Mouse (Mus musculus) limb, embryonic 11.5 days (tissue): ENCODE measurements around the gene Eml3. TPM values are rescaled to one million over a fixed set of nuclear protein-coding genes. Genes with fewer than 3 reads are reported as not detected.
"Not testable (repeated sequence)": the region's sequence is repeated elsewhere in the genome, so short reads cannot be mapped to it uniquely, and the experiment has no call there.

Source experiments
- ATAC-seq: fragments of 200-750 bp; cut with Nextera tagmentation; 2 replicates; pipeline ENCODE4 v1.8.0; 2017; ENCODE audit warnings: low read depth; ENCODE audit not compliant: insufficient number of reproducible peaks, low FRiP score, low TSS enrichment
- DNase-seq: peaks from one replicate; pipeline ENCODE4 v3.0.0-alpha.2; 2015; ENCODE audit warnings: low spot score
- H3K27ac ChIP-seq: fragments of 300-500 bp; sonication (generic); replicated peaks from 2 replicates; pipeline ENCODE4 v1.5.1; 2014; ENCODE audit warnings: low read depth, mild to moderate bottlenecking, low read length
- H3K27me3 ChIP-seq: fragments of 300-500 bp; sonication (generic); 2 replicates; pipeline ENCODE4 v1.6.1; 2014; ENCODE audit warnings: mild to moderate bottlenecking, low read length, mixed read lengths; ENCODE audit not compliant: control insufficient read depth, insufficient read depth
- H3K36me3 ChIP-seq: fragments of 300-500 bp; sonication (generic); 2 replicates; pipeline ENCODE4 v1.6.1; 2014; ENCODE audit warnings: mild to moderate bottlenecking, low read length, moderate library complexity, mixed read lengths; ENCODE audit not compliant: control insufficient read depth, insufficient read depth
- H3K4me1 ChIP-seq: fragments of 300-500 bp; sonication (generic); 2 replicates; pipeline ENCODE4 v1.6.1; 2014; ENCODE audit warnings: low read length, mixed read lengths; ENCODE audit not compliant: control insufficient read depth, insufficient read depth
- H3K4me2 ChIP-seq: fragments of 300-500 bp; sonication (generic); 2 replicates; pipeline ENCODE4 v1.6.1; 2014; ENCODE audit warnings: low read depth, mild to moderate bottlenecking, moderate library complexity; ENCODE audit not compliant: severe bottlenecking
- H3K4me3 ChIP-seq: fragments of 300-500 bp; sonication (generic); 2 replicates; pipeline ENCODE4 v1.5.1; 2014; ENCODE audit warnings: low read depth, low read length
- H3K9ac ChIP-seq: fragments of 300-500 bp; sonication (generic); 2 replicates; pipeline ENCODE4 v1.6.1; 2014; ENCODE audit warnings: mild to moderate bottlenecking, low read length
- H3K9me3 ChIP-seq: fragments of 300-500 bp; sonication (generic); 2 replicates; pipeline ENCODE4 v1.6.1; 2016; ENCODE audit warnings: low read length; ENCODE audit not compliant: control insufficient read depth
- WGBS: fragments of 180-500 bp; shearing (Covaris S2); extraction: QIAGEN DNeasy Blood & Tissue Kit; methylation state at CpG from one replicate; pipeline ENCODE4 v1.1.7; 2014; 5-methylcytosine and 5-hydroxymethylcytosine counted together
- polyA plus RNA-seq: library from polyadenylated mRNA; unstranded; fragments of >200 nt; fragmentation: Nextera tagmentation; extraction: Ambion mirVana; gene quantifications from 2 replicates; pipeline ENCODE4 v1.2.1, GENCODE M21; 2014

Eml3 gene
- polyA plus RNA-seq, 1 experiment from 2014 or later = 18.0 TPM

GRCm38 (mm10) chr19:8966198-8966589 lies 36.8 kb downstream of the Eml3 start:
- no peaks in the 10 kb centered on the region for H3K27me3 ChIP-seq
- 44% methylated on average over 5 of the region's 5 CpGs for WGBS
- ATAC-seq (no peak), DNase-seq (no peak)
- peaks cover 38% of the 10 kb centered on the region for H3K36me3 ChIP-seq
- no peaks in the 10 kb centered on the region for H3K9me3 ChIP-seq
- H3K9ac ChIP-seq = peak overlapping the region; percentile 62
- H3K4me2 ChIP-seq = peak overlapping the region; percentile 49
- H3K4me1 ChIP-seq = peaks cover 6% of the 10 kb centered on the region; the same call in 1 of the 2 replicates
- peak overlapping the region; percentile 37 for H3K4me3 ChIP-seq
- H3K27ac ChIP-seq = peak overlapping the region; percentile 70

GRCm38 (mm10) chr19:8966590-8967372 lies 37.4 kb downstream of the Eml3 start, which contains the start of gene Eef1g:
Eef1g (plus strand) TSS chr19:8967041.
- Histone ChIP-seq H3K27me3 (no peaks in the 10 kb centered on the region), H3K4me3 (peak within 1 kb of the TSS; percentile 55), H3K9me3 (no peaks in the 10 kb centered on the region), H3K36me3 (peaks cover 42% of the 10 kb centered on the region), H3K27ac (peak within 1 kb of the TSS; percentile 73), H3K4me2 (peak within 1 kb of the TSS; percentile 86), H3K4me1 (peaks cover 6% of the 10 kb centered on the region; the same call in 1 of the 2 replicates), H3K9ac (peak within 1 kb of the TSS; percentile 87)
- WGBS = under 1% methylated on average over 52 of the region's 52 CpGs
- DNase-seq = peak; percentile 99
- peak; percentile 99 for ATAC-seq

GRCm38 (mm10) chr19:8967373-8967743 lies 38.0 kb downstream of the Eml3 start:
- Histone ChIP-seq H3K36me3 (peaks cover 41% of the 10 kb centered on the region), H3K4me3 (peak overlapping the region; percentile 55), H3K4me2 (peak overlapping the region; percentile 86), H3K9me3 (no peaks in the 10 kb centered on the region), H3K9ac (peak overlapping the region; percentile 87), H3K4me1 (peaks cover 6% of the 10 kb centered on the region; the same call in 1 of the 2 replicates), H3K27me3 (no peaks in the 10 kb centered on the region), H3K27ac (peak overlapping the region; percentile 73)
- 0% methylated on average over 8 of the region's 8 CpGs for whole genome bisulfite sequencing
- DNase-seq (no peak), ATAC-seq (no peak)

GRCm38 (mm10) chr19:8967893-8968292 lies 38.5 kb downstream of the Eml3 start:
- H3K4me2 ChIP-seq = peak overlapping the region; percentile 86
- H3K4me3 ChIP-seq = peak overlapping the region; percentile 55
- WGBS = 4% methylated on average over 8 of the region's 9 CpGs
- ATAC-seq (no peak), DNase-seq (no peak)
- no peaks in the 10 kb centered on the region for H3K9me3 ChIP-seq
- H3K4me1 ChIP-seq = peaks cover 6% of the 10 kb centered on the region; the same call in 1 of the 2 replicates
- H3K36me3 ChIP-seq = peaks cover 38% of the 10 kb centered on the region
- peak overlapping the region; percentile 87 for H3K9ac ChIP-seq
- peak overlapping the region; percentile 22; the same call in 1 of the 2 replicates for H3K27ac ChIP-seq
- H3K27me3 ChIP-seq = no peaks in the 10 kb centered on the region

- H3K4me2 ChIP-seq, H3K9me3 ChIP-seq, H3K4me1 ChIP-seq, H3K4me3 ChIP-seq, DNase-seq, H3K27me3 ChIP-seq, H3K27ac ChIP-seq, ATAC-seq, H3K9ac ChIP-seq: not testable (repeated sequence)
- 88% methylated on average over 8 of the region's 8 CpGs for WGBS
- peaks cover 34% of the 10 kb centered on the region for H3K36me3 ChIP-seq
These were observed 43.1 kb downstream of the Eml3 start for GRCm38 (mm10) chr19:8972491-8972890.

GRCm38 (mm10) chr19:8974638-8975037 lies 45.3 kb downstream of the Eml3 start:
- ATAC-seq = no peak
- Histone ChIP-seq H3K4me1 (no peaks in the 10 kb centered on the region), H3K9ac (no peak overlapping the region), H3K27me3 (no peaks in the 10 kb centered on the region), H3K4me3 (no peak overlapping the region), H3K4me2 (no peak overlapping the region), H3K9me3 (no peaks in the 10 kb centered on the region), H3K36me3 (peaks cover 41% of the 10 kb centered on the region), H3K27ac (no peak overlapping the region)
- 94% methylated on average over 1 of the region's 1 CpGs for WGBS
- no peak for DNase-seq

GRCm38 (mm10) chr19:8975491-8975890 lies 46.1 kb downstream of the Eml3 start:
- Histone ChIP-seq H3K9ac (no peak overlapping the region), H3K4me2 (no peak overlapping the region), H3K9me3 (no peaks in the 10 kb centered on the region), H3K4me1 (no peaks in the 10 kb centered on the region), H3K27me3 (no peaks in the 10 kb centered on the region), H3K4me3 (no peak overlapping the region), H3K27ac (no peak overlapping the region), H3K36me3 (peaks cover 36% of the 10 kb centered on the region)
- WGBS = 100% methylated on average over 2 of the region's 2 CpGs
- ATAC-seq = no peak
- no peak for DNase-seq

- WGBS = 35% methylated on average over 3 of the region's 3 CpGs
- H3K4me2 ChIP-seq = no peak overlapping the region
- H3K9ac ChIP-seq = no peak overlapping the region
These were observed 47.2 kb downstream of the Eml3 start for GRCm38 (mm10) chr19:8976535-8976934.

More at GRCm38 (mm10) chr19:8976535-8976934, 47.2 kb downstream of the Eml3 start:
- Histone ChIP-seq H3K4me3 (no peak overlapping the region), H3K27me3 (no peaks in the 10 kb centered on the region), H3K27ac (no peak overlapping the region), H3K4me1 (no peaks in the 10 kb centered on the region), H3K36me3 (peaks cover 29% of the 10 kb centered on the region), H3K9me3 (no peaks in the 10 kb centered on the region)
- DNase-seq (peak; percentile 75), ATAC-seq (peak; percentile 75)
